Mouse (Mus musculus) E14TG2a.4 (cell line): ENCODE measurements at regions not wholly inside any gene's neighbourhood (a gene's known extent, or its start where the extent isn't known, plus 50 kb on each side); places are given as distances from the start of the nearest gene placed in this dataset.

Experiments used
- CTCF ChIP-seq: conservative IDR thresholded peaks from 2 replicates; pipeline ENCODE4 v1.5.1; 2014; ENCODE audit warnings: low read length
- NANOG ChIP-seq: IDR thresholded peaks from 2 replicates; pipeline ENCODE4 v1.6.1; 2014; ENCODE audit warnings: borderline replicate concordance, low read length, mixed read lengths
- POU5F1 ChIP-seq: IDR thresholded peaks from 2 replicates; pipeline ENCODE4 v1.6.1; 2014; ENCODE audit warnings: low read length, borderline replicate concordance

DNA sequence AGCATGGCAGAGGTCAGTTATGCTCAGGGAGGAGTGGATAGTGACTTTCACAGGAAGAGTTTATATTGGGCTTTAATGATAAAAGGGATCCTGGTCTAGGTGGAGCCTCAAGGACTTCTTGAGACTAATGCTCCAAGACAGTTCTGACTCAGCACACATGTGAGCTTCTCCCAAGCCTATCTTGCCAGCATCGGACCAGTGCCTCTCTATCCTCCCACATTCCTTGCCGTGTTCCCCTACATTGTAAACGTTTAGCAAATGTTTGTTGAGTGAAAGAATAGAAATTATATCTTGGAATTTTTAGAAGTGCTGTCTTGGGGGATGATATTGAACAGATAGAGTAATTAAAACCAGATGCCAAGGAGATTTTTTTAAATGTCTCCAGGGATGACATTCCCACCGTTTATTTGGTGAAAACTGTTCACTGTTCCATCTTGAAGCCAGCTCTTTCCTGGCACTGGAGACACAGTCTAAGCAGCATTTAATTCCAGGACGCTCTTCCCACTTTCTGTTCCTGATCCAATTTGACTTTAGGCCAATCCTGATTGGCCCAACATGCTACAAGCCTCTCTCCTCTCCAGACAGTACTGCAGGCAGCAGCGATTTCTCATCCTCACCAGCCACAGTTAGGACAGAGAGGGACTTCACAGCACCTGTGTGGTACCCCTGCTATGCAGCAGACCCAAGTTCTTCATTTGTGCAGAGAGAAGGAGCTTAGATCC, 418.5 kb upstream of the Fam19a5 start:
- TF ChIP-seq CTCF: no peak
- TF ChIP-seq NANOG: no peak
- no peak for TF ChIP-seq POU5F1
